Mouse (Mus musculus): ENCODE measurements around the gene Zfp975. TPM values are rescaled to one million over a fixed set of nuclear protein-coding genes. Genes with fewer than 3 reads are reported as not detected.
"Not testable (repeated sequence)": the region's sequence is repeated elsewhere in the genome, so short reads cannot be mapped to it uniquely, and the experiment has no call there.

The Zfp975 gene
- total and polyA plus RNA-seq, 2 experiments from 2014 or later: 4.3 to 6.8 TPM

GRCm38 (mm10) chr7:42643120-42643620, 49.4 kb downstream of the Zfp975 start:
- 19% methylated on average over 3 of the region's 3 CpGs for WGBS
- not testable (repeated sequence) for H3K27ac ChIP-seq (ENCODE audit: low read depth, low read length); H3K27me3 ChIP-seq (ENCODE audit: insufficient read depth, low read length); H3K36me3 ChIP-seq (ENCODE audit: insufficient read depth, low read length); H3K4me1 ChIP-seq (ENCODE audit: insufficient read depth, low read length); H3K9ac ChIP-seq (replicated peaks; ENCODE audit: low read length, poor library complexity, severe bottlenecking); ATAC-seq (ENCODE audit: low FRiP score); DNase-seq (ENCODE audit: low spot score); H3K9me3 ChIP-seq (ENCODE audit: low read length)
- H3K4me2 ChIP-seq (ENCODE audit: low read depth, low read length, poor library complexity, severe bottlenecking): peak overlapping the region; percentile 41
- peak overlapping the region; percentile 41 for H3K4me3 ChIP-seq (ENCODE audit: low read depth, low read length)

GRCm38 (mm10) chr7:42642152-42643115, 50.1 kb downstream of the Zfp975 start, which contains the start of gene Zfp976:
Zfp976 (minus strand) TSS chr7:42642588.
- WGBS: 4% methylated on average over 25 of the region's 25 CpGs
- H3K36me3 ChIP-seq (ENCODE audit: insufficient read depth, low read length); H3K9me3 ChIP-seq (ENCODE audit: low read length); H3K4me1 ChIP-seq (ENCODE audit: insufficient read depth, low read length); H3K27ac ChIP-seq (ENCODE audit: low read depth, low read length); H3K9ac ChIP-seq (replicated peaks; ENCODE audit: low read length, poor library complexity, severe bottlenecking); H3K27me3 ChIP-seq (ENCODE audit: insufficient read depth, low read length): not testable (repeated sequence)
- Histone ChIP-seq H3K4me3 (ENCODE audit: low read depth, low read length) (peak within 1 kb of the TSS; percentile 41), H3K4me2 (ENCODE audit: low read depth, low read length, poor library complexity, severe bottlenecking) (peak within 1 kb of the TSS; percentile 41)
- peak; percentile 76 for DNase-seq (ENCODE audit: low spot score)
- peak; percentile 6; the same call in 1 of the 2 replicates for TF ChIP-seq CTCF (IDR thresholded peaks at IDR 0.05)
- peak; percentile 87 for ATAC-seq (ENCODE audit: low FRiP score)

DNA sequence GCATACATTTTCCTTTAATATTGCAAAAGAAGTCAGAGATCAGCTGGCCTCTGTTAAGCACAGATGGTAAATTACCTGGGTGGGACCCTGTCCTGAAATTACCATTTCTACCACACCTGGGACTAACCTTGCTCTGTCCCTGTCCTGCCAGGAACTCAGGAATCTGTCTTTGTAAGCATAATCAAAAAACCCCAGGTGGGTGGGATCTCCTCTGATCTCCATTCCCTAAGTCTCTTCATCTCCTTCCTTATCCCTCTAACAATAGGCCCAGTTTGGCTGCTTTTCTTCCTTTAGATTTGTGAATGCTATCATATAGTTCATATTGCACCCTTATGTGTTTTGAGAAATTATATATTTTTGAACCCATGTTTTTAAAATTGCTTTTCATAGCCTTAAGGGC, 61.5 kb downstream of the Zfp975 start:
- not testable (repeated sequence) for H3K27ac ChIP-seq (ENCODE audit: low read depth, low read length); DNase-seq (ENCODE audit: low spot score); H3K36me3 ChIP-seq (ENCODE audit: insufficient read depth, low read length); H3K4me2 ChIP-seq (ENCODE audit: low read depth, low read length, poor library complexity, severe bottlenecking); H3K27me3 ChIP-seq (ENCODE audit: insufficient read depth, low read length); H3K4me1 ChIP-seq (ENCODE audit: insufficient read depth, low read length); H3K4me3 ChIP-seq (ENCODE audit: low read depth, low read length); H3K9ac ChIP-seq (replicated peaks; ENCODE audit: low read length, poor library complexity, severe bottlenecking); ATAC-seq (ENCODE audit: low FRiP score); H3K9me3 ChIP-seq (ENCODE audit: low read length)

Other genes with a start within 250 kb of the Zfp975 start
- not detected in 2 replicates for gene 4933421I07Rik, start 244.6 kb downstream of the Zfp975 start, total RNA-seq (2014; rRNA removed)
- gene 4933421I07Rik, start 244.6 kb downstream of the Zfp975 start, polyA plus RNA-seq (2015; fragmentation: Nextera tagmentation; extraction: Ambion mirVana): not detected in 2 replicates
- gene Zfp141, start 187.0 kb downstream of the Zfp975 start, total RNA-seq (2014; rRNA removed): 18.7 and 21.0 TPM in 2 replicates
- gene Zfp141, start 187.0 kb downstream of the Zfp975 start, polyA plus RNA-seq (2015; fragmentation: Nextera tagmentation; extraction: Ambion mirVana): 8.4 TPM in 2 replicates
- not detected in 2 replicates for gene Gm21028, start 114.2 kb downstream of the Zfp975 start, total RNA-seq (2014; rRNA removed)
- not detected in 2 replicates for gene Gm21028, start 114.2 kb downstream of the Zfp975 start, polyA plus RNA-seq (2015; fragmentation: Nextera tagmentation; extraction: Ambion mirVana)
- gene Zfp977, start 100.2 kb downstream of the Zfp975 start, total RNA-seq (2014; rRNA removed): 0.76 and 2.0 TPM in 2 replicates
- gene Zfp977, start 100.2 kb downstream of the Zfp975 start, polyA plus RNA-seq (2015; fragmentation: Nextera tagmentation; extraction: Ambion mirVana): 1.5 TPM in 2 replicates
- gene Zfp976, start 50.2 kb downstream of the Zfp975 start, total RNA-seq (2014; rRNA removed): 1.9 and 2.7 TPM in 2 replicates
- 1.8 and 2.5 TPM in 2 replicates for gene Zfp976, start 50.2 kb downstream of the Zfp975 start, polyA plus RNA-seq (2015; fragmentation: Nextera tagmentation; extraction: Ambion mirVana)
- gene Gm17067, start 34.3 kb upstream of the Zfp975 start, total RNA-seq (2014; rRNA removed): not detected in 2 replicates
- gene Gm17067, start 34.3 kb upstream of the Zfp975 start, polyA plus RNA-seq (2015; fragmentation: Nextera tagmentation; extraction: Ambion mirVana): not detected in 2 replicates
- gene Vmn2r62, start 100.8 kb upstream of the Zfp975 start, total RNA-seq (2014; rRNA removed): not detected in 2 replicates
- not detected in 2 replicates for gene Vmn2r62, start 100.8 kb upstream of the Zfp975 start, polyA plus RNA-seq (2015; fragmentation: Nextera tagmentation; extraction: Ambion mirVana)
- gene Gm2381, start 174.5 kb upstream of the Zfp975 start, total RNA-seq (2014; rRNA removed): not detected in 2 replicates
- not detected in 2 replicates for gene Gm2381, start 174.5 kb upstream of the Zfp975 start, polyA plus RNA-seq (2015; fragmentation: Nextera tagmentation; extraction: Ambion mirVana)
- gene Vmn2r63, start 241.1 kb upstream of the Zfp975 start, total RNA-seq (2014; rRNA removed): not detected in 2 replicates
- not detected in 2 replicates for gene Vmn2r63, start 241.1 kb upstream of the Zfp975 start, polyA plus RNA-seq (2015; fragmentation: Nextera tagmentation; extraction: Ambion mirVana)